Mouse (Mus musculus): ENCODE measurements at regions not wholly inside any gene's neighbourhood (a gene's known extent, or its start where the extent isn't known, plus 50 kb on each side); places are given as distances from the start of the nearest gene placed in this dataset.

DNA sequence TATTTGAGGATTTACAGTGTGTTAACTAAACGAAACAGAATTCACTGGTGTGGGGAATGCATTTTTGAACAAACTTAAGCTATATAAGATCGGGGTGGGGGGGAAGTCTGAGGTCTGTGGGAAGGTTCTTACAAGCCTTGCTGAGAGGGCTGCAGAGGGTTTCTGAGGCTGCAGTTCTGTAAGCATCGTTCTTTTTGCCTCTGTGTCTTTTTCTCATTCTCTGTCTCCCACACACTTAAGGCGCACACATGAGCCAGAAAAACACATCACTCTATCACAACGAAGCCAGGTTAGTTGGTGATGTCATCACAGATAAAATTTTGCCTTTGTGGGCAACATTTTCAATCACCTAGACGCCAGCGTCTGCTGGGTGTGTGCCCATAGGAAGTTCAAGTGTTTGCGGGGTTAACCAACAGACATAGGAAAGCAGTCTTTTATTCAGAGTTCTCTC is 274.9 kb downstream of the Ptprc start:
- Histone ChIP-seq H3K9ac (ENCODE audit: insufficient read depth, low read depth, low read length, poor library complexity, severe bottlenecking) (no peak overlapping the region), H3K27ac (ENCODE audit: insufficient read depth, low read depth, low read length, poor library complexity, severe bottlenecking) (no peak overlapping the region), H3K9me3 (ENCODE audit: control insufficient read depth, insufficient read depth, low read depth, low read length) (no peaks in the 10 kb centered on the region), H3K4me1 (ENCODE audit: control insufficient read depth in 2 of 2, insufficient read depth in 2 of 2, low read length in 2 of 2, poor library complexity in 1 of 2) (no peaks in the 10 kb centered on the region), H3K36me3 (ENCODE audit: control insufficient read depth, insufficient read depth, low read length, poor library complexity, severe bottlenecking) (no peaks in the 10 kb centered on the region), H3K4me3 (ENCODE audit: insufficient read depth in 1 of 2, low read depth in 1 of 2, low read length in 2 of 2, poor library complexity in 1 of 2, severe bottlenecking in 1 of 2) (no peak overlapping the region)
- DNase-seq (ENCODE audit: low read depth, low spot score), result no peak
- in situ Hi-C loops (cut with MboI; ENCODE audit: low sequenced_read_pairs in 2 of 2, unreplicated experiment in 2 of 2), result no loop called here
- no peak for TF ChIP-seq ZC3H11A (IDR thresholded peaks at IDR 0.05; ENCODE audit: borderline replicate concordance, low read depth, low read length)
- no peak for TF ChIP-seq CHD2 (IDR thresholded peaks at IDR 0.05; ENCODE audit: low read depth, low read length)
- no peak for TF ChIP-seq ZNF384 (IDR thresholded peaks at IDR 0.05; ENCODE audit: low read depth, low read length)
- no peak for TF ChIP-seq HCFC1 (IDR thresholded peaks at IDR 0.05; ENCODE audit: borderline replicate concordance, insufficient read depth, low read length)
- TF ChIP-seq MAFK (IDR thresholded peaks at IDR 0.05; ENCODE audit: insufficient read depth, low read depth, low read length), result no peak

DNA sequence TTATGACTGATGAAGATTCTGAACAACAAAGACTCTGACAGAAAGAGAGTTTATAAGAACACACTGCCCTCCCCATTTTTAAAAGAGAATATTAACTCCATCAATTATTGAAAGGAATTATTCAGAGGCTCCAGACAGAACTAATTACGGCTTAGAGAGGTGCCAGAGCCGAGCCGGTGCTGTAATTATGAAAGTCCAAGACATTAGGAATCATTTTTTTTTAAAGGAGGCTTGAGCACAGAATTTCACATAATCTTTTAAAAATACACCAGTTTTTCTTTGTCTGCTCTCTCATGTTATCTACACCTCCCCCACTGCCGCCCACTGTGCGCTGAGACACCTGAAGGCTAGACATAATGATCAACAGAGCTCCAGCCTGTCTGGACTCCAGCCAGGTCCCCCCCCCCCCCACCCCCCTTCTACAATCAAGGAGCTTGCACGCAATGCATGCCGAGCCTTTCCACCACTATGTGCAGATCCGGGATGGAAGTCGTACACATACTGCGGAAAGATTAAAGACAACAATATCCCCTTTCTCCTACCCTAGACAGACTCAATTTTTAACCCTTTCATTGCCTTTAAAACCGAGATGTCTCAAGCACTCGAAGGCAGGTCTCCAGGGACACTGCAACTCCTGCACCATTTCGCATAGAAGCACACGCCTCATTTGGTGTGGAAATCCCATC is 275.4 kb downstream of the Ptprc start:
- H3K4me3 ChIP-seq (ENCODE audit: insufficient read depth in 1 of 2, low read depth in 1 of 2, low read length in 2 of 2, poor library complexity in 1 of 2, severe bottlenecking in 1 of 2), result no peak overlapping the region
- no peak overlapping the region for H3K9ac ChIP-seq (ENCODE audit: insufficient read depth, low read depth, low read length, poor library complexity, severe bottlenecking)
- H3K9me3 ChIP-seq (ENCODE audit: control insufficient read depth, insufficient read depth, low read depth, low read length), result no peaks in the 10 kb centered on the region
- no peaks in the 10 kb centered on the region for H3K4me1 ChIP-seq (ENCODE audit: control insufficient read depth in 2 of 2, insufficient read depth in 2 of 2, low read length in 2 of 2, poor library complexity in 1 of 2)
- in situ Hi-C loops (cut with MboI; ENCODE audit: low sequenced_read_pairs in 2 of 2, unreplicated experiment in 2 of 2), result no loop called here
- H3K36me3 ChIP-seq (ENCODE audit: control insufficient read depth, insufficient read depth, low read length, poor library complexity, severe bottlenecking), result no peaks in the 10 kb centered on the region
- TF ChIP-seq MAFK (IDR thresholded peaks at IDR 0.05; ENCODE audit: insufficient read depth, low read depth, low read length), result no peak
- TF ChIP-seq HCFC1 (IDR thresholded peaks at IDR 0.05; ENCODE audit: borderline replicate concordance, insufficient read depth, low read length), result no peak
- TF ChIP-seq ZNF384 (IDR thresholded peaks at IDR 0.05; ENCODE audit: low read depth, low read length), result no peak
- TF ChIP-seq ZC3H11A (IDR thresholded peaks at IDR 0.05; ENCODE audit: borderline replicate concordance, low read depth, low read length), result no peak
- TF ChIP-seq CHD2 (IDR thresholded peaks at IDR 0.05; ENCODE audit: low read depth, low read length), result no peak
- no peak overlapping the region for H3K27ac ChIP-seq (ENCODE audit: insufficient read depth, low read depth, low read length, poor library complexity, severe bottlenecking)
- no peak for DNase-seq (ENCODE audit: low read depth, low spot score)

DNA sequence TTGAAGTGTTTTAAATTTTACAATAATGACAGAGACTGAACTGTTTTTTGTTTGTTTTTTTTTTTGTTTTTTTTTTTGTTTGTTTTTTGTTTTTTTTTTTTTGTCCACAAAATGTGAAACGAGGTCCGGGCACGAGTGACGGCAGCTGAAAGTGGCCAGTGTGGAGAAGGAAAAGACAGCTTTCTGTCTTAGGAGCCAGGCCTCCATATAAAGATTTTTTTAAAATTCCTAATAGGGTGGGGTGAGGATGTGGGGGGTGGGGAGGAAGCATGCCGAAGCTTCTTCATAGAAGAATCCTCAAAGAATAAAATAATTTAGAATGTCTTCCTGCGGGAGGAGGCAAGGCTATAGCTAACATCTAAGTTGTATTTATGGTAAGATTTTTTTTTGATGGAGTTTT is 276.2 kb downstream of the Ptprc start:
- H3K36me3 ChIP-seq (ENCODE audit: control insufficient read depth, insufficient read depth, low read length, poor library complexity, severe bottlenecking), result no peaks in the 10 kb centered on the region
- no peak overlapping the region for H3K27ac ChIP-seq (ENCODE audit: insufficient read depth, low read depth, low read length, poor library complexity, severe bottlenecking)
- no peaks in the 10 kb centered on the region for H3K4me1 ChIP-seq (ENCODE audit: control insufficient read depth in 2 of 2, insufficient read depth in 2 of 2, low read length in 2 of 2, poor library complexity in 1 of 2)
- H3K4me3 ChIP-seq (ENCODE audit: insufficient read depth in 1 of 2, low read depth in 1 of 2, low read length in 2 of 2, poor library complexity in 1 of 2, severe bottlenecking in 1 of 2), result no peak overlapping the region
- H3K9ac ChIP-seq (ENCODE audit: insufficient read depth, low read depth, low read length, poor library complexity, severe bottlenecking), result no peak overlapping the region
- TF ChIP-seq HCFC1 (IDR thresholded peaks at IDR 0.05; ENCODE audit: borderline replicate concordance, insufficient read depth, low read length) (no peak), ZC3H11A (IDR thresholded peaks at IDR 0.05; ENCODE audit: borderline replicate concordance, low read depth, low read length) (no peak), MAFK (IDR thresholded peaks at IDR 0.05; ENCODE audit: insufficient read depth, low read depth, low read length) (no peak), CHD2 (IDR thresholded peaks at IDR 0.05; ENCODE audit: low read depth, low read length) (no peak), ZNF384 (IDR thresholded peaks at IDR 0.05; ENCODE audit: low read depth, low read length) (no peak)
- in situ Hi-C loops (cut with MboI; ENCODE audit: low sequenced_read_pairs in 2 of 2, unreplicated experiment in 2 of 2), result no loop called here
- H3K9me3 ChIP-seq (ENCODE audit: control insufficient read depth, insufficient read depth, low read depth, low read length), result no peaks in the 10 kb centered on the region
- DNase-seq (ENCODE audit: low read depth, low spot score), result no peak

DNA sequence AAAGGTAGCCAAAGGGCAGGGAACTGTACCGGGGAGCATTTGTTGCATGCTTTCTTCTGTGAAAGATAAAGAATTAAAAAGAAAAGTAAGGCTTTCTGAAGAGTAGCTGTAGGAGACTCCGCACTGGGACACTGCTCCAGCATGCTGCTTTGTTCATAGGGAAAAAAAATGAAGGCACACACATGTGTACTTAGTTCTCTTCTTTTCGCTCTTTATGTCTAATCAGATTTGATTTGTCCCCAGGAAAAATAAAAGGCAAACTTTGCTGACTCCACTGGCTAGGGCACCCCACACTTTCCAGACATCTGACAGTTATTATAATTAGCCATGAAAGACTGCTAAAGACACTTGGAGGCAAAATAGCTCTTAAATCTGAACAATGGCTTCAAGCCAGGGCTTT is 276.6 kb downstream of the Ptprc start:
- no peak overlapping the region for H3K9ac ChIP-seq (ENCODE audit: insufficient read depth, low read depth, low read length, poor library complexity, severe bottlenecking)
- no peaks in the 10 kb centered on the region for H3K9me3 ChIP-seq (ENCODE audit: control insufficient read depth, insufficient read depth, low read depth, low read length)
- TF ChIP-seq ZC3H11A (IDR thresholded peaks at IDR 0.05; ENCODE audit: borderline replicate concordance, low read depth, low read length), result no peak
- TF ChIP-seq ZNF384 (IDR thresholded peaks at IDR 0.05; ENCODE audit: low read depth, low read length), result no peak
- TF ChIP-seq MAFK (IDR thresholded peaks at IDR 0.05; ENCODE audit: insufficient read depth, low read depth, low read length), result no peak
- H3K4me1 ChIP-seq (ENCODE audit: control insufficient read depth in 2 of 2, insufficient read depth in 2 of 2, low read length in 2 of 2, poor library complexity in 1 of 2), result no peaks in the 10 kb centered on the region
- H3K36me3 ChIP-seq (ENCODE audit: control insufficient read depth, insufficient read depth, low read length, poor library complexity, severe bottlenecking), result no peaks in the 10 kb centered on the region
- no peak overlapping the region for H3K27ac ChIP-seq (ENCODE audit: insufficient read depth, low read depth, low read length, poor library complexity, severe bottlenecking)
- in situ Hi-C loops (cut with MboI; ENCODE audit: low sequenced_read_pairs in 2 of 2, unreplicated experiment in 2 of 2), result no loop called here
- no peak for DNase-seq (ENCODE audit: low read depth, low spot score)
- H3K4me3 ChIP-seq (ENCODE audit: insufficient read depth in 1 of 2, low read depth in 1 of 2, low read length in 2 of 2, poor library complexity in 1 of 2, severe bottlenecking in 1 of 2), result no peak overlapping the region

DNA sequence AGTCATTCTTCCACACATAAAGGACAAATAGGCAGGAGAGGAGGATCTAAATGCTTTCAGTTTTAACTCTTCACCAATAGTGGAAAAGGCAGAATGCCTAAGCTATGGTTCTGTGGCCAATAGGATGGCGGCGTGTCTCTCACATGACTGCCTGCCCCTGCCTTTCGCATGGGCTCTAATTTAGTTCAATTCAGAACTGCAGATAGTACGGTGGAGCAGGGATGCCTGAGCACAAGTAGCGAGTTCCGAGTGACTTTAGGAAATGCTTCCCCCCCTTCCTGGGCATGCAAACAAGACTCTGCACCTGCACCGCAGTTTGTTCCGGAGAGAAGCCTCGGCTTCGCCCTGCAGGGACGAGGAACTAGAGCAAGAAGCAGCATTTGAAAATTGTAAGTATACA is 277.1 kb downstream of the Ptprc start:
- TF ChIP-seq ZNF384 (IDR thresholded peaks at IDR 0.05; ENCODE audit: low read depth, low read length), result no peak
- no peak for TF ChIP-seq ZC3H11A (IDR thresholded peaks at IDR 0.05; ENCODE audit: borderline replicate concordance, low read depth, low read length)
- TF ChIP-seq MAFK (IDR thresholded peaks at IDR 0.05; ENCODE audit: insufficient read depth, low read depth, low read length), result no peak
- TF ChIP-seq HCFC1 (IDR thresholded peaks at IDR 0.05; ENCODE audit: borderline replicate concordance, insufficient read depth, low read length), result no peak
- no peak for TF ChIP-seq CHD2 (IDR thresholded peaks at IDR 0.05; ENCODE audit: low read depth, low read length)
- Histone ChIP-seq H3K9me3 (ENCODE audit: control insufficient read depth, insufficient read depth, low read depth, low read length) (no peaks in the 10 kb centered on the region), H3K4me3 (ENCODE audit: insufficient read depth in 1 of 2, low read depth in 1 of 2, low read length in 2 of 2, poor library complexity in 1 of 2, severe bottlenecking in 1 of 2) (no peak overlapping the region), H3K36me3 (ENCODE audit: control insufficient read depth, insufficient read depth, low read length, poor library complexity, severe bottlenecking) (no peaks in the 10 kb centered on the region), H3K9ac (ENCODE audit: insufficient read depth, low read depth, low read length, poor library complexity, severe bottlenecking) (no peak overlapping the region), H3K4me1 (ENCODE audit: control insufficient read depth in 2 of 2, insufficient read depth in 2 of 2, low read length in 2 of 2, poor library complexity in 1 of 2) (no peaks in the 10 kb centered on the region), H3K27ac (ENCODE audit: insufficient read depth, low read depth, low read length, poor library complexity, severe bottlenecking) (no peak overlapping the region)
- no peak for DNase-seq (ENCODE audit: low read depth, low spot score)
- in situ Hi-C loops (cut with MboI; ENCODE audit: low sequenced_read_pairs in 2 of 2, unreplicated experiment in 2 of 2), result no loop called here

Measured in ES-E14 (cell line).